Mouse (Mus musculus) cerebellum, postnatal 25 days (tissue): ENCODE measurements around the gene Foxn3.

Source experiments
- DNase-seq, 2 experiments: peaks; one replicate each; pipeline ENCODE4 v3.0.0; 2021; ENCODE audit warnings: mixed read lengths in 2 of 2

The Foxn3 gene

DNA sequence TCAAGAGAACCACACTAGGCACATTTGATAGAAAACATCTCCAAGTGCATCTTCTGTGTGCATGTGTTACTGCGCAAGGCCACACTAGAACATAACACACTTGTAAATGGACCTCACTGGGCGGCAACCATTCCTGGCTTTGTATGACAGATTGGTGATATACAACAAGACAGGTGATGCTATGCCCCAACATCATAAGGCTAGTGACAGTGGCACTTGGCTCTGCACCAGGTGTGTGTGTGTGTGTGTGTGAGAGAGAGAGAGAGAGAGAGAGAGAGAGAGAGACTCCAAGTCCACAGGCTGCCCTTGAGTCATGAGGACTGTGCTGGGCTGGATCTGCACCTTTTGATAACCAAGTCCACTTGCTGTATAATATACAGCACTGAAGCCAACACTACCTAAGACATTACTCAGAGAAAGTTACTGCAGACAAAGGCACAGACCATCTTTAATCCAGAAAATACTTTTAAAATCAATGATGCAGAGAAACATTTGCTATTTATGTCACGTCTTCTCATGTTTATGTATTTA lies 242.4 kb downstream of the Foxn3 start:
- DNase-seq = no peak

DNA sequence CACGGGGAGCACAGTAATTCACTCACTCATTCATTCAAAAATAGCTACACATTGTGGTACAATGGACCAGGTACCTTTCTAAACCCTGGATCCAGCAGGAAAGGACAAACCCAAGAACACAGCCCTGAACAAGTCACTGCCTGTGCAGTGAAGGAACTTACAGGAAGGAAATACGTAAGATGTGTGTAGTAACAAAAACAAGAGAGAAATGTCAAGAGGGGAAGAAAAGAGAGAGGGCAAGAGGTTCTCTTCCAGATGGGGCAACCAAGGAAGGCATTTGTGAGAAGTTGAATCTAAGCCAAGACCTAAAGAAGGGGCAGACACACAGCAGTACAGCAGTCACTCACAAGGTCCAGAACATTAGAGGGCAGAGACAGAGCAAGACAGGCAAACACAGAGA lies 243.5 kb downstream of the Foxn3 start:
- no peak for DNase-seq

DNA sequence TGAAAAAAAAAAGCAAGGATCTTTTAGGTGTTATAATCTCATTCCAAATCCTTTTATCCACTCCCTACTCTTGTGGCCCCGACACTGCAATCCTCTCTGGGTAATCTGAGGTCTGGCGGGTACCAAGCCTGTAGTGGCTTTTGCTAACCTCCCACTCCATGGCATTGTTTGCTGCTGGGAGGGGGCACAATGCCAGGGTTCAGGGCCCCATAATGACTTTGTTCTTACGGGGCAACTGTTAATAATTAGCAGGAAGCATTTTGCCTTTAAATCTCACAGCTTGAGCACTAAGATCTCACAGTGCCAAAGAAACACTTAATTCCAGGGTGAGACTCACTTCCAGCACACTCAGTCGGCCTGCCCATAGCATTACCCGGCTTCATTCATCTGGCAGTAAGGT lies 244.2 kb downstream of the Foxn3 start:
- peak in 1 of 2 experiments; percentile 56 for DNase-seq

DNA sequence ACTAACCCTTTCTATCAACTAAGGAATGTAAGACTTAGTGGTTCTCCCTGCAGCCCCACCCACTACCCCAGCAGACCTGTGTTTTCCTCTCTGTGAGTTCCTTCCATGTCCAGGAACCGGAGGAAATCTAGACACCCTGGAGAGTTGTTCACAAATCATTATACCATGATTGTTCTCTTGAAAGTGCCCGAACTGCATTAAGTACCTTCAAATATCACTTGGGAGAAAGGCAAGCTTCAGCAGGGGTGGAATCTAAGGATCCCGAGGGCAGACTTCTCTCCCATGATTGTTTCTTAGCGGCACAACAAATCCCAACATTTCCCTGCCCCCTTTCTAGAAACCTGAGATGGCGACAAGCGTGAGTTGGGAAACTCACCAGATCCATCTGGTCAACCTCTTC lies 247.5 kb downstream of the Foxn3 start:
- no peak for DNase-seq

DNA sequence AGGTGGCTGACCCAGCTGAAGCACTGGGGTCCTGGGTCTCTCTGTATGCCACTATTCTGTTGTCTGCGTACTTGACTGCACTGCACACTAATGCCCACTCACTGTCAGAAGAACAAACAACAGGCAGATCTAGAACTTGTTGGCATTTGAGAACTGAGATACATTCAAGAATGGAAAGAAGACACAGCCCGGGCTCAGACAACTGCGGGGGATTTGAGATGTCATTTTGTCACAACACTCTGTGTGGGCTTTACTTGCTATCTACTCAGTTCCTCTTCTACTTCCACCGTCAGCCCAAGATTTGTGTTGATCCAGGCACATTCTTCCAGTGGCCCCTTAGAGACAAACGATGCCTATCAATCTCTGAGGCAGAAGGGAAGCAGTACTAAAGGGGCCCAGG lies 248.6 kb downstream of the Foxn3 start:
- DNase-seq = no peak

DNA sequence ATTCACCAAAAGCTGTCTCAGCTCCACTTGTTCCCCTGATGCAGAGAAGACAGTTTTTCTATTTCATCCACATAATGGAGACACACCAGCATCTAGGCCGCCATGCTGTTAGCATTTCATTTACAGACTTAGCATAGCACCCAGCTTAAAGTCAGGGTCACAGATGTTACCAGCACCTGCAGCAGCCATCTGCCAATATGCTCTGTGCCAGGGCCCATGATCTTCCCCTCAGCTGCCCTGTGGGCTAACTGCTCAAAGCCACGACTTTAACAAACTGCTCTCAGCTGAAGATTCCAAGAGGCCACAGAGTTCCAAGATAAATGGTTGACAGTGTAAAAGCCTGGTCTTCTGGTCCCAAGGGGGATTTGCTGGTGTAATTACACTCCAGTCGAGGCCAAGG lies 252.1 kb downstream of the Foxn3 start:
- DNase-seq = no peak

DNA sequence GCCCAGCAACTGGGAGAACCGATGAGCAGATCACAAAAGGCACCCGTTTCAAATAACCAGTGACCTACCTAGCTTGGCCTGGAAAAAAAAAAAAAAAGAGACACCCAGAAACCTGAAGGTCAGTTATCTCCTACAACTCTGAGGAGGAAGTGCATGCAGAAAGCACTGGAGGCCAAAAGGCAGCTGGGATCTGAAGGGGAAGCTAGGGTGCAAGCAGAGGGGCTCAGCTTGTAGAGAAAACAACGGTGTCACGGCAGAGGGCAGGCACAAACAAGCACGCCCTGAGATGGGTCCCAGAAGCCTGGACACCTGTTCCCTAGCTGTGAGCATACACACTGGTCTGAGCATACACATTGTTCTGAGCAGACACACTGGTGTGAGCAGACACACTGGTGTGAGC lies 253.4 kb downstream of the Foxn3 start:
- no peak for DNase-seq

DNA sequence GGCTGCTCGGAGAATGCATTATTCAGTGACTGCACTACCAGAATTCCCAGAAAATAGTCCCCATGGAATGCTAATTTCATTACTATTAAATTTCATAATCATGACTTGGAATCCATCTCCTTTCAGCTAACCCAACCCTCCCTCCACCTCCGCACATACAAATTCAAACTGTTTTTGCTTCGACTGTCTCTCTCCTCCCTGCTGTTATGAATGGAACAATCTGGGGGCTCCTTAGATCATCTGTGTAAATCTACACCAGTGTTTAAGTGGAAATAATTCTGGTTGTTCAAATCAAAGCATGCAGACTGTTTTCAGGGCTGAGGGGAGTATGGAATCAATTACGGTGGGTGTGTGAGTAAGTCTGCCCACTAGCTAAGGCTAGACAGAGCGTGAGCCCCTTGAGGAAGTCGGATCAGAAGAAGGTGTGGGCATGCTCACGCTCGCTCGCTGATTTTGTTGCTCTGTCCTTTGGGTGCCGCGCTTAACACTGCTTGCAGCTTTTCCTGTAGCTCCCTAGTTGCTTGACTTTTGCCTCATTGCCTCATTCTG lies 254.8 kb downstream of the Foxn3 start:
- no peak for DNase-seq

DNA sequence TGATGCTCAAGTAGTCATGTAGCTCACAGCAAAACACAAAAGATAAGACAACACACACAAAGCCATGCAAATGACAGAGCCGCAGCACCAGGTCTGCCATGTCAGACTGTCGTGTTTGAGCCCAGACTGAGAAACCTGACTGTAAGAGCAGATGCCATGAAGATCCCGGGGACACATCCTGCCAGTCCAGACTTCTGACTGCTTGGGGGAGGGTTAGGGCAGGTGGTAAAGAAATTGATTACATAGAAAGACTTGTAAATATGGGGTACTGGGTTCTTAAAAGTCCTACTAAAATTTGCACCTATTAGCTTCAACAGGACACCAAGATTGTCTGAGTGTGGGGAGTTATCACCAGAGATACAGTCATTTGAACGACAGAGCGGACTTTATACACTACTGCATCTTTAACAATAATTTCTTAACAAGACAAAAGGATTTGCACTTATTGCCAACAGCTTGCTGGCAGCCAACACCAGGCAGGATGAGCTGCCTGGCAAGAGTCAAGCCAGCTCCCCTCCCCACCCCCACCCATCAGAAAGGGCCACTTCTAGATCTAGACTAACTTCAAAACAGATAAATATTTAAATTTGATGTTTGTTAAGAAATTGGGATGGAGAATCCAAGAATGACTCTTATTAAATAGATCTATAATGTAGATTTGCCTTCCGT lies 256.7 kb downstream of the Foxn3 start:
- DNase-seq = peak in 1 of 2 experiments; percentile 46

DNA sequence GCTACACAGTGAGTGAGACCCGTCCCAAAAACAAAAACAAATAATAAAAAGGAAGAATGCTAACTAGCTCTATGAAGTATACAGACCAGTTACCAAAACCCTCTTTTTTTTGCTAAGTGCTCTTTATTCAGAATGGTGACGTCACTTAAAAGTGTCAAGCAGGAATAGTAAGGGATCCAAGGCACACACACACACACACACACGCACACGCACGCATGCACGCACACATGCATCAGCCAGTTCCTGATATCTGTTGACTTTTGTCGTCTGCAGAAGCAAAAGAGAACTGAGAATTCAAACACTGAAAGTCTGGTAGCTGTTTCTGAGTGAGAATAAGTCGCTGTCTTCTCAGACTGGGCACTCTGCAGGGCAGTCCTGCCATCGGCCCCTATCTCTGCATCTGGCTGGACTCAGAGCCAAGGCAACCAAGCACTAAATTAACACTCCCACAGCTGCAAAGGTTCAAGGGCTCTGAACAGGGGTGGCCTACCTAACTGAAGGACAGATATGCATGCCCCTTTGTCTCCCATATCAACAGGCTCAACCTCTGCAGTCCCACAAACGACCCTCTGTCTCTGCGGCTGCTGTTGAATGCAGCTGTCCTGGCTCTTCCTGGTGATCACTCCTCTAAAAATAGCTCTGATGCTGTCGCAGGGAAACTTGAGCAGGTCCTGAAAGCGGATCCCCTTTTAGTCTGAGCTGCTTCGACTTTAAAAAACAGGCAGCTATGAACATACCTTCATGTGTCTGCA lies 257.4 kb downstream of the Foxn3 start:
- DNase-seq = no peak

DNA sequence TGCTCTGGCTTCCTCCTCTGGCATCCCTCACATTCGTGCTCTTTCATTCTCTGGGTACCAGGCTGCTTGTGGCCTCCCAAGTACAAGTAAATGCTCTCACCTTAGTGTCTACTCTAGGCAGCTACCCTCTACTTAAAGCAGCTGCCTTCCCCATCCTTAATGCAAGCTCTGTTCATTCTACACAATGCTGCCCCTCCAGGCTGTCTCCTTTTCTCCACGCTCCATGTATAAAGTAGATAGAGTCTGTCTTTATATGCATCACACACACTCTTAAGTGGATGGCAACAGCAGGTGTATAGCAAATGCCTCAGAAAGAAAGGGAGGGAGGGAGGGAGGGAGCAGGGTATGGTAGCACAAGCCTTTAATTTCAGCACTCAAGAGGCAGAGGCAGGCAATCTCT lies 258.1 kb downstream of the Foxn3 start:
- no peak for DNase-seq

DNA sequence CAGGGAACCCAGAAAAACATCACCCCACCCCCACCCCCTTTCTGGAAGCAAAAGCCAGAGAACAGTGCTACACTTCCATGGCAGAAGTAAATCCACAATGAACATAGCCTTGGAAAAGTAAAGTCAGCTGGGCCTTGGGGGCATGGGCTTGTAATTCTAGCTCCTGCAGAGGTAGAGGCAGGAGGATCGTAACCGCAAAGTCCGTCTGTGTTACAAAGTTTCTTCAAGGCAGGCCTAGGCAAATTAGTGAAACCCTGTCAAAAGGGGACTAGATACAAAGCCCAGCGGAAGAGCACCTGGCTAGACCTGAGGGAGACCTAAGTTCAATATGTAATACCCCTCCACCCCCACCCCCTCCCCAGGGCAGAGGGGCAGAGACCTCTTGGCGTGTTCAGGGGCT lies 259.3 kb downstream of the Foxn3 start:
- DNase-seq = no peak

DNA sequence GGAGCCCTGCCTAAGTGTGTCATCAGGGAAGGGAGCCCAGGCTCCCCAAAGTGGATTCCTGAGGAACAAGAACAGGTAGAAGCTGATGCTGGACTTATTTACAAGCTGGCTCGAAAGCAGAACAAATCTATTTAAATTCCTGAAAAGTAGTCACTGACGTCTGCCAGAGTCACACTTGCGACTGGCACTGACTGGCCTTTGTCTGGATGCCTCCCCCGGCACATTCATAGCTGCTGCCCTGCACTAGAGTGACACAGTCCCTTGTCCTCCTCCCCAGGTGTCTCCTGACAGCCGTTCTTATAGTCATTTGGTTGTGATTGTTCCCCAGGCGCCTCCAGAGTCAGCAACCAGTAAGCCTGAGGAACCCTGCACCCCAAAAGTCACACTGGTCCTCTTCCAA lies 259.8 kb downstream of the Foxn3 start:
- DNase-seq = peak; percentile 46 to 52

DNA sequence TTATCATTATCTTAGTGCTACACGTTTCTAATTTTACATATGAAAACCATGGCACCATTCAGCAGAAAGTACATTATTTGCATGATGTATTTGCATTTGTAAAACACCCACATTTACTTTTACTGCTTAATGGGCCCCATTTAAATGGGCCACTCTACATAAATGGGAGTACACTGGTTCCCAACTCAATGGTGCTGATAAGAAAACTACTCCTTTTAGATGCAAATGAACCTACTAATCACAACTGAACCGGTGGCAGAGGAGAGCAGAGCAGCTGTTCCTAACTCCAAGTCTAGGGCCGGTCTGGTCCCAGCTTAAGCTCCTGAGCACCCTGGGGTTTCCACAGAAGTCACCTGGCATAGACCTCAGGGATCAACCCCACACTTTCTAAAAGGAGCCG lies 263.5 kb downstream of the Foxn3 start:
- DNase-seq = no peak

DNA sequence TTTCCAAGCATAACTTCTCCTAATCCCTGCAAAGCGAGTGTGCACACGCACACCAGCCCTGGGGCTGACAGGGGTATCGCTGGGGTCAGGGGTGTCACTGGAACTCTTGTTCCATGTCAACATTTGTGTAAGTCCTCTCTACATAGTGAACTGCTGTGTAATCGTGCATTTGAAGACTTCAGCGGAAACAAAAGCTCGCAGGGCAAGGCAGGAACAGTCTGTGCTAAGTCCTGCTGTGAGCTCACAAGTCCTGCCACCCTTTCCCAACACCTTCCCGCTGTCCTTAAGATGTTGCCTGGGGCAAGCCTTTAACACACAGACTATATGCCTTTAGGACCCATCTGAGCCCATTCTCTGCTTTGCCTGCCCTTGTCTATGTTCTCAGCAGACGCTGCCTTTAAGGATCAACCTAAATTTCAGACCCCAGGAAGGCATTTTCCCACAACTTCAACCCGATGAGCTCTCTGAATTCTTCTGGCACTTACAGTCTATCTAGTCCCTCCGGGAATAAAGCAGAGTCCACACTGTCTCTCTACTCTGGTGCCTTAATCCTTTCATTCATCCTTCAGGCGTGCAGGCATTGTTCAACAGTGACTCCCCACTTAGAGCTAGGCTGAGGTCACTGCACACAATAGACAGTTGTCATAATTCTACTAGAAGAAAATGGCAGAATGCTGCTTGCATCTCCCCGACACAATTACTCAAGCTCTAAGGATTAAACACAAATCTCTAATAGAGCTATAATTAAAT lies 264.4 kb downstream of the Foxn3 start:
- DNase-seq = no peak

DNA sequence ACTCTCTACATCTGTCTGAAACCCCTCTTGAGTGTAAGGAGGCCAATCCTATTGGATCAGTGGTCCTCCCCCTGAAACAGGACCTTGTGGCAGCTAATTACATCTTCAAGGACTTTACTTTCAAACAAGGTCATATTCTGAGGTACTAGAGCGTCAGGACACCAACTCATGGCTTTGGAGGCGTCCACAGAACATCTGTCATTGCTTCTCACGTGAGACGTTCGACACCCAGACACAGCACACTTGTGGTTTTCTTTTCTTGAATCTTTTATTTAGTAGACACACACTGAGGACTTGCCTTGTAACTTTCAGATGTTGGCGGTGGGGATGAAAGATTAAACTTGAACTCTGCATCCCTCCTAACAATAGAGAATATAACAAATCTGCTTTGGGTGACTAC lies 265.1 kb downstream of the Foxn3 start:
- DNase-seq = no peak

DNA sequence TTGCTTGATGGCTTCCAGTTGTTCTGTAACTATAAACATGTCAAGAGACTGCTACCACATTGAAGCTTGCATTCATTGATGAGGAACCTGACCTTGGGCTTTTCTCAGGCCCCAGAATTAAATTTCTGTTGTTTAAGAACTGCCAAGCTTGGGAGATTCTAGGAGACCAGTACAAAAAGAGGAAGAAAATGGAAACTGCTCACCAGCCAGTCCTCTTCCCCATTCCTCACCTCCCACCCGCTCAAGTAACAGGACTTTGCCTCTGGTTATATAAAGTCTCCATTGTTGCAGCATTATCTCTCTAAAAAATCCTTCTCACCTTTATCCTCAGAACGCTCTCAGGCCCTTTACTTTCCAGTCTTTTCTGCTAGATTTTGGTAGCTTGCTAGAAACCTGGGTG lies 265.6 kb downstream of the Foxn3 start:
- DNase-seq = no peak

DNA sequence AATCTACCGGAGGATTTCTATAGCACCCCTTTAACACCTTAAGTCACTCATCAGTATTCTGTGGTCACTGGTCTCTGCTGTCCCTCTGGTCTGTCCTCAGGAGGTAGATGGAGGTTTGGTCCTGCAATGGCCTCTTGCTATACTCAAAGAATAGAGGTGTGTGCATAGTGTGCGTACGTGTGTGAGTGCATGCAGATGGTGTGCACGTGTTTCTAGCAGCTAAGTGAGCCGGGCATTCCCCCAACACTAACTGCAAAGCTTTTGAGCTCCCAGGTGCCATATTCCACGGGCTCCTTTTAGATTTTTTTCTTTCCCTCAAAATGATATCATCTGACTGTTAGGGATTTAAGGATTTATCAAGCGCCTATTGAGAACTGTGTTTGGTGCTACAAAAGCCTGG lies 269.9 kb downstream of the Foxn3 start:
- DNase-seq = no peak

DNA sequence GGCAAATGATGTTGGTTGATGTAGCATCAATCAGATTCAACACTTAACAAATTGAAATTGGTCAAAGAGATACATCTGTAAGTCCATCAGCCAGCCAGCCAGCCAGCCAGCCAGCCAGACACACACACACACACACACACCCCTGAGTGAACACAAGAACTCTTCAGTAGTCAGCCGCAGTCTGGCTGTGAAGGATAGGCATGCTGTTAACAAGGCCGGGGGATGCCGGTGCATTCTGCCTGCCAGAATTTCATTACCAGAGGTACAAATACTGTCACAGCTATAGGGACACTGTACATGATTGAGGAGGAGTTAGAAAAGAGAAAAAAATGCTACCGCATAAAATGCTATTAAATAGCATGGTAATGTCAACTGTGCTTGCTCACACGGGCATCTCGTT lies 271.2 kb downstream of the Foxn3 start:
- no peak for DNase-seq

DNA sequence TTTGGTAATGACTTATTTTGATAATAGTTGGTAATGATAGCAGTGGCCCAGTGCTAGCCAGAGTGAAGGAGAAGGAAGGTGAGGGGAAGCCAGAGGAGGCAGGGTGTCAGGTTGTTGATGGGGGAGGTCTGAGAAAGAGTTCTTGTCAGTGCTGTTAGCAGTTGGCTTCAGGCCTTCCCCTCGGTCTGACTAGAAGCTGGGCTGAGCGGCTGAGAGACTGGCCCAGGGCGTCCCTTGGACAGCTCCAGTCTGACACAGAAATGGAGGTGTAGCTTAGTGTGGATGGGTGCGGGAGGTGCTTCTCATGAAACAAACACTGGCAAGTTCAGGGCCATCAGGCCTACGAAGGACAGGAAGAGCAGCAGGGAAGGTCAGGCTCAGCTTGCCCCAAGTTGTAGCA lies 276.3 kb downstream of the Foxn3 start:
- peak; percentile 57 to 59 for DNase-seq

DNA sequence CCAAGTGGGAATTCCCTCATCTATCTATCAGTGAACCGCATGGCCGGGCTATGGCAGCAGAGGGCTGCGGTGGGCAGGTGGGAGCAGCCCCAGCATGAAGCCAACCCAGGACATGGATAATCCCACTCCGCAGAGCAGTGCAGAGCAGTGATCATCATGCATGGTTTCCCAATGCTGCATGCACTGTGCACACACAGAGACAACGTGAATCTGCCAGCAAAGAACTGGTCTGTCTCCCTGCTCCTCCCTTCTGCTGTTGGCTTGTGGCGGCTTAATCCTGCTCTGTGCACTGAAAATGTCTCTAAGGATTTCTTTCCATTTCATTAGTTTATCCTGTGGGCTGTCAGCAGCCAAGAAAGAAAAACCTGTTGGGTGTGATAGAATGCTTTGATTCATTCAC lies 276.7 kb downstream of the Foxn3 start:
- DNase-seq = peak; percentile 61 to 70

DNA sequence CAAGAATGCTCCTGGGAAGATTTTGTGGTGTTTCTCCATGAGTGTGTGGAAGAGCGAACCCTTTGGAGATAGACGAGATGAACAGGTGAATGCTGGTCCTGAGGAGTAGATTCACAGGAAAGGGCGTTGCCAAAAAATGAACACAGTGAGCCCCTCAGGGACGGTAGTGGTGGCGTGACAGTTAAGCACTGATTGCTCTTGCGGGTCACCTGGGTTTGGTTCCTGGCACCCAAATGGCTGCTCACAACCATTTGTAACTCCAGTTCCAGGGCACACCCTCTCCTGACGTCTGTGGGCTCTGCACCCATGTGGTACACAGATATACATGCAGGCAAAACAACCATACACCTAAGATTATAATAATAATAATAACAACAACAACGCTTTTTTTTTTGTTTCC lies 277.7 kb downstream of the Foxn3 start:
- no peak for DNase-seq

DNA sequence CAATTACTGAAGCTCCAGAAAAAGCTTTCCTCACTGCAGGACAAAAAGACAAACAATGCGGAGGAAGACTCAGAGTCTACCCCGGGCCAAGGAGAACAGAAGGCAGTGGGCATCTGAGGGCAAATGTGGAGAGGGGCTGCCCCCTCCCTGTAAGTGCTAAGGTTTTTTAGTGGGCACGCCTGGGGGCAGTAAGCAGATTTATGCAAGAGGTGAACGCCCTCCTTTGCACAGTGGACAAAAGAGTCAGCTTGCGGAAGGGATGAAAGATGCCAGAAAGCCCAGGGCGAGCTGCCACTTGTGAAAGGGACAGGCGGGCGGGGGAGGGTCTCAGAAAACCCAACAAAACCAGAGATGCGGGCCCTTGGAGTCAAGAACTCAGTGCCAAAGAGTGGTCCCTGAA lies 278.2 kb downstream of the Foxn3 start:
- peak; percentile 69 to 72 for DNase-seq
